Mouse (Mus musculus) testis, adult 2 months (tissue): ENCODE results near the gene Dus2. TPM values are rescaled to one million over a fixed set of nuclear protein-coding genes. Genes with fewer than 3 reads are reported as not detected.
"Not testable (repeated sequence)": the region's sequence is repeated elsewhere in the genome, so short reads cannot be mapped to it uniquely, and the experiment has no call there.

Experiments used
- H3K27ac ChIP-seq: fragments of 200-500 bp; 2 replicates; pipeline ENCODE4 v1.5.1; 2012; ENCODE audit warnings: low read depth, low read length; ENCODE audit not compliant: control insufficient read depth, insufficient read depth
- H3K27me3 ChIP-seq: fragments of 200-500 bp; 2 replicates; pipeline ENCODE4 v1.6.1; 2012; ENCODE audit warnings: mild to moderate bottlenecking, low read length, moderate library complexity; ENCODE audit not compliant: control insufficient read depth, insufficient read depth
- H3K36me3 ChIP-seq: fragments of 200-500 bp; 2 replicates; pipeline ENCODE4 v1.6.1; 2012; ENCODE audit warnings: mild to moderate bottlenecking, low read length; ENCODE audit not compliant: control insufficient read depth, insufficient read depth
- H3K4me1 ChIP-seq: fragments of 200-500 bp; 2 replicates; pipeline ENCODE4 v1.6.1; 2012; ENCODE audit warnings: low read length; ENCODE audit not compliant: control insufficient read depth, insufficient read depth
- H3K4me3 ChIP-seq: fragments of 200-500 bp; 2 replicates; pipeline ENCODE4 v1.5.1; 2012; ENCODE audit warnings: low read depth, mild to moderate bottlenecking, low read length, moderate library complexity, mixed read lengths; ENCODE audit not compliant: control insufficient read depth
- CTCF ChIP-seq: fragments of 200-500 bp; IDR thresholded peaks from 2 replicates; pipeline ENCODE4 v1.5.1; 2012; ENCODE audit warnings: low read depth, mild to moderate bottlenecking, inconsistent platforms, low read length, moderate library complexity; ENCODE audit not compliant: control insufficient read depth, insufficient read depth, insufficient replicate concordance
- POLR2A ChIP-seq: fragments of 200-500 bp; IDR thresholded peaks from 2 replicates; pipeline ENCODE4 v1.6.1; 2012; ENCODE audit warnings: low read depth, mild to moderate bottlenecking, inconsistent platforms, low read length, moderate library complexity; ENCODE audit not compliant: control insufficient read depth
- polyA plus RNA-seq: library from polyadenylated mRNA; depleted of rRNA; stranded (reverse); fragments of >200 nt; gene quantifications from 2 replicates; pipeline ENCODE4 v1.2.3, GENCODE M21; 2012

Dus2 gene
- polyA plus RNA-seq, 1 experiment: 11.4 TPM

GRCm38 (mm10) chr8:106005875-106006274 is 14.7 kb downstream of the Dus2 start, which contains the start of gene Dpep2nb:
Dpep2nb (minus strand) TSS chr8:106005975.
- peaks cover 5% of the 10 kb centered on the region; the same call in 1 of the 2 replicates for H3K4me1 ChIP-seq
- no peaks in the 10 kb centered on the region for H3K36me3 ChIP-seq
- 0 out of 2 replicates have a peak within 1 kb of the TSS, but pooled peaks have one; percentile 21 for H3K27ac ChIP-seq
- H3K27me3 ChIP-seq: no peaks in the 10 kb centered on the region
- peak within 1 kb of the TSS; percentile 67 for H3K4me3 ChIP-seq
- TF ChIP-seq CTCF (no peak), POLR2A (no peak)

DNA sequence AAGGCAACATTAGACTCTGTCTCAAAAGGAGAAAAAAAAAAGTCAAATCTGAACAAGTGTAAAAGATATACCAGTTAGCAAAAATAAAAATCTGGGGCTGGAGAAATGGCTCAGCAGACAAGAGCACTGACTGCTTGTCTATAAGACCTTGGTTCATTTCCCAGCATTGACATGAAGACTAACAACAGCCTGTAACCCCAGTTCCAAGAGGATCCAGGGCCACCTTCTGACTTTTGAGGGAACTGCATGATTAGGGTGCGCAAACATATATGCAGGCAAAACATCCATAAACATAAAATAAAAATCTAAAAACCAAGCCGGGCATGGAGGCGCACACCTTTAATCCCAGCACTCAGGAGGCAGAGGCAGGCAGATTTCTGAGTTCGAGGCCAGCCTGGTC is 15.3 kb downstream of the Dus2 start:
- Histone ChIP-seq H3K4me1 (peaks cover 5% of the 10 kb centered on the region; the same call in 1 of the 2 replicates), H3K27ac (no peak overlapping the region), H3K36me3 (no peaks in the 10 kb centered on the region), H3K4me3 (no peak overlapping the region; the same call in 1 of the 2 replicates), H3K27me3 (no peaks in the 10 kb centered on the region)
- TF ChIP-seq CTCF: no peak
- no peak for TF ChIP-seq POLR2A

GRCm38 (mm10) chr8:106007135-106007534 is 16.0 kb downstream of the Dus2 start:
- TF ChIP-seq POLR2A: no peak
- TF ChIP-seq CTCF: no peak
- Histone ChIP-seq H3K4me3 (no peak overlapping the region), H3K27ac (no peak overlapping the region), H3K4me1 (peaks cover 5% of the 10 kb centered on the region; the same call in 1 of the 2 replicates), H3K27me3 (no peaks in the 10 kb centered on the region), H3K36me3 (no peaks in the 10 kb centered on the region)

DNA sequence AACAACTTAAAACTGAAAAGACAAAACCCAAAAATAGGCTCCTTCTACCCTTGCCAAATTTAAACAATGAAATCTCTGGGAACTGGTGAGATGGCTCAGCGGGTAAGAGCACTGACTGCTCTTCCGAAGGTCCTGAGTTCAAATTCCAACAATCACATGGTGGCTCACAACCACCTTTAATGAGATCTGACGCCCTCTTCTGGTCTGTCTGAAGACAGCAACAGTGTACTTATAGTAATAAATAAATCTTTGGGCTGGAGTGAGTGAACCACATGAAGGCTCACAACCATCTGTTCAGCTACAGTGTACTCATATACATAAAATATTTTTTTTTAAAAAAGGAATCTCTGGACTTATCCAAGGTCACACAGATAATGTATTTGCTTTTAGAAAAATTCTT is 16.8 kb downstream of the Dus2 start:
- not testable (repeated sequence) for H3K4me1 ChIP-seq, H3K4me3 ChIP-seq, H3K27me3 ChIP-seq, H3K36me3 ChIP-seq, H3K27ac ChIP-seq

GRCm38 (mm10) chr8:106010748-106011642 is 19.9 kb downstream of the Dus2 start:
- TF ChIP-seq CTCF (0 out of 2 replicates have a peak, but pooled peaks have one; percentile 8), POLR2A (peak; percentile 84)
- Histone ChIP-seq H3K27me3 (no peaks in the 10 kb centered on the region), H3K36me3 (no peaks in the 10 kb centered on the region), H3K4me3 (peak overlapping the region; percentile 98), H3K27ac (peak overlapping the region; percentile 71), H3K4me1 (peaks cover 4% of the 10 kb centered on the region; the same call in 1 of the 2 replicates)

DNA sequence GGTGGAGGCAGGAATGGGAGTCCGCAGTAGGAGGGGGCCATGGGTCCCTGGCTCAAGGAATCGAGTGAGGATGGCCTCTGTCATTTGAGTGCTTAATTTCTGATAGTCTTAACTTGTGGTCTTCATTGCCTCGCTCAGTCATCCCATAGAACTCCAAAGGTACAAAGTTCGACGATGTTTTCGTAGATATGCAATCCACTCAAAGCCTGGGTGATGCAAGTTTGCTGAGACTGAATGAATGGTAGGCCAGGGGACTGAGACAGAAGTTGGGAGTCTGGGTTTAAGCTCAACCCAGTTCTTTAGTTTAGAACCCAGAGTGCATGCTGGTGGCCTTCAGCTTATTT is 20.5 kb downstream of the Dus2 start, which contains the start of gene Ddx28:
Gene Ddx28 (minus strand): TSS at position 240 of the 344 bp plus-strand sequence.
- Histone ChIP-seq H3K27me3 (no peaks in the 10 kb centered on the region), H3K4me3 (peak within 1 kb of the TSS; percentile 98), H3K36me3 (no peaks in the 10 kb centered on the region), H3K27ac (peak within 1 kb of the TSS; percentile 71), H3K4me1 (peaks cover 3% of the 10 kb centered on the region; the same call in 1 of the 2 replicates)
- TF ChIP-seq POLR2A (no peak), CTCF (no peak)

GRCm38 (mm10) chr8:106012203-106012602 is 21.1 kb downstream of the Dus2 start:
- not testable (repeated sequence) for H3K4me1 ChIP-seq, H3K27ac ChIP-seq, H3K36me3 ChIP-seq, H3K27me3 ChIP-seq, H3K4me3 ChIP-seq

GRCm38 (mm10) chr8:106016284-106016683 is 25.1 kb downstream of the Dus2 start:
- TF ChIP-seq POLR2A: no peak
- TF ChIP-seq CTCF: no peak
- Histone ChIP-seq H3K36me3 (no peaks in the 10 kb centered on the region), H3K4me3 (no peak overlapping the region), H3K27ac (no peak overlapping the region), H3K27me3 (no peaks in the 10 kb centered on the region), H3K4me1 (no peaks in the 10 kb centered on the region; the same call in 1 of the 2 replicates)
